Mouse (Mus musculus) limb, embryonic 12.5 days (tissue): Measurements from ENCODE around the gene Ruvbl1. TPM values are rescaled to one million over a fixed set of nuclear protein-coding genes. Genes with fewer than 3 reads are reported as not detected.

Experiments
- polyA plus RNA-seq: library from polyadenylated mRNA; unstranded; fragments of >200 nt; fragmentation: Nextera tagmentation; extraction: Ambion mirVana; gene quantifications from 2 replicates; pipeline ENCODE4 v1.2.1, GENCODE M21; 2016

The Ruvbl1 gene
- polyA plus RNA-seq, 1 experiment from 2014 or later = 161 TPM

Other genes starting within 250 kb of the Ruvbl1 start
- gene Dnajb8, start 243.1 kb upstream of the Ruvbl1 start, polyA plus RNA-seq = not detected in 2 replicates
- gene Eefsec, start 18.9 kb upstream of the Ruvbl1 start, polyA plus RNA-seq = 36.5 and 37.3 TPM in 2 replicates
- 219 and 223 TPM in 2 replicates for gene Sec61a1, start 53.5 kb downstream of the Ruvbl1 start, polyA plus RNA-seq
- gene Kbtbd12, start 172.5 kb downstream of the Ruvbl1 start, polyA plus RNA-seq = 0.31 TPM in 1 of 2 replicates, not detected in the other